9 mouse cellular contexts compared by ENCODE assay signal in the genomic region with DNA sequence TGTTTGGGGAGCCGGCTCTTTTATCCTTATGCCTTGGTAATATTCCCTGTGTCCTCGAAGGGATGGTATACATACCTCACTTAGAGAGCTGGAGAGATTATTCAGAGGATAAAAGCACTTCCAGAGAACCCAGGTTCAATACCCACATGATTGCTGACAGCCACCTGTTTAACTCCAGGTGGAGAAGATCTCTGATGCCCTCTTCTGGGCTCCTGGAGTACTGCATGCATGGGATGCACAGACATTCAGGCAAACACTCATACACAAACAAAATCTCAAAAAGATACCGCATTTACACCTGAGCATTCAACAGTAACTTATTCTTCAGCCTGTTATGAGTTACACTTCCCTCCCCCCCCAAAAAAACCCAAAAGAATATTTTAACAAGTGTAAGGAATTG. TPM values are rescaled to one million over a fixed set of nuclear protein-coding genes. Genes with fewer than 3 reads are reported as not detected.
DNase-seq lines count a peak whose midpoint lies in the region; ATAC-seq and TF ChIP-seq lines count a peak whose summit lies in the region.
"Had no signal": no experiment of that assay in that cellular context is flagged by ENCODE, and none has a peak within 500 bp of the region (broad histone marks: within the 10 kb centered on the region; RNA-seq: fewer than 3 reads in every experiment).

No protein-coding gene starts in this region.

- no peak for TF ChIP-seq EP300 in heart, adult 2 months (IDR thresholded peaks at IDR 0.05; ENCODE audit: insufficient read depth, low read depth, low read length)
- no peak for TF ChIP-seq EP300 in liver, embryonic 14.5 days (IDR thresholded peaks at IDR 0.05; ENCODE audit: low read depth)

- intact Hi-C loops in heart, adult 2 months (cut with DNase I), result loop anchor here (5.0 kb wide), 1 partner anchor 124 kb away; the partner anchor contains the start of gene Dus2
- intact Hi-C loops in gastrocnemius, postnatal 36 days (cut with DNase I), result loop anchor here (10.0 kb wide), 1 partner anchor 121 kb away; the partner anchor contains the start of gene Dus2

- H3K4me3 ChIP-seq in heart, adult 2 months, result no peak overlapping the region
- H3K4me3 ChIP-seq in liver, embryonic 14.5 days (ENCODE audit: insufficient read depth in 1 of 2, low read depth in 2 of 2, low read length in 2 of 2), result no peak overlapping the region
- H3K4me3 ChIP-seq: heart, embryonic 15.5 days had no signal

- H3K27me3 ChIP-seq in heart, adult 2 months (ENCODE audit: control insufficient read depth, insufficient read depth, low read length), result no peaks in the 10 kb centered on the region
- H3K27me3 ChIP-seq in liver, embryonic 14.5 days (ENCODE audit: control insufficient read depth, insufficient read depth, low read length), result no peaks in the 10 kb centered on the region
- H3K27me3 ChIP-seq: heart, embryonic 15.5 days had no signal

- H3K9me3 ChIP-seq in liver, embryonic 14.5 days (ENCODE audit: control insufficient read depth, low read length), result no peaks in the 10 kb centered on the region
- H3K9me3 ChIP-seq: heart, embryonic 15.5 days had no signal

- no peak for DNase-seq in heart, adult 2 months
- no peak for DNase-seq in heart, adult 11 months
- peak; percentile 21 for DNase-seq in urinary bladder, postnatal 14 days (ENCODE audit: low spot score)
- no peak for DNase-seq in urinary bladder, adult 18-20 months (ENCODE audit: low spot score in 2 of 2)
- DNase-seq in liver, embryonic 14.5 days (ENCODE audit: low read depth in 3 of 3, low spot score in 3 of 3), result no peak
- peak; percentile 82 to 89 for DNase-seq in thymus, postnatal 10 days (ENCODE audit: low spot score in 2 of 2)
- DNase-seq in gastrocnemius, postnatal 36 days, result no peak
- no peak for DNase-seq in layer of hippocampus, postnatal 25 days (ENCODE audit: extremely low spot score in 1 of 2, low spot score in 1 of 2)

- H3K9ac ChIP-seq in heart, adult 2 months (ENCODE audit: low read depth, low read length), result no peak overlapping the region
- no peak overlapping the region for H3K9ac ChIP-seq in liver, embryonic 14.5 days (replicated peaks)
- H3K9ac ChIP-seq: heart, embryonic 15.5 days had no signal

- no peak overlapping the region for H3K4me2 ChIP-seq in liver, embryonic 14.5 days (ENCODE audit: low read depth)
- H3K4me2 ChIP-seq: heart, embryonic 15.5 days had no signal

- H3K36me3 ChIP-seq in heart, adult 2 months (ENCODE audit: control insufficient read depth, insufficient read depth, low read length), result no peaks in the 10 kb centered on the region; the same call in 1 of the 2 replicates
- peaks cover 14% of the 10 kb centered on the region for H3K36me3 ChIP-seq in liver, embryonic 14.5 days (replicated peaks; ENCODE audit: control insufficient read depth, insufficient read depth, low read depth)

- no peak; the same call in 1 of the 2 replicates for ATAC-seq in liver, embryonic 14.5 days (ENCODE audit: insufficient read depth)

- 93% methylated on average over 3 of the region's 3 CpGs for WGBS in heart, adult 2 months
- 86% methylated on average over 3 of the region's 3 CpGs for WGBS in liver, embryonic 14.5 days (ENCODE audit: insufficient replicate concordance)

- H3K4me1 ChIP-seq in heart, adult 2 months (ENCODE audit: control insufficient read depth, insufficient read depth, low read length), result no peaks in the 10 kb centered on the region
- H3K4me1 ChIP-seq in liver, embryonic 14.5 days (replicated peaks; ENCODE audit: control insufficient read depth in 2 of 2, insufficient read depth in 2 of 2, low read length in 1 of 2), result no peaks in the 10 kb centered on the region
- H3K4me1 ChIP-seq: heart, embryonic 15.5 days had no signal

- H3K27ac ChIP-seq in heart, adult 2 months, result no peak overlapping the region
- H3K27ac ChIP-seq in liver, embryonic 14.5 days, result no peak overlapping the region
- H3K27ac ChIP-seq: heart, embryonic 15.5 days had no signal

- TF ChIP-seq POLR2A in heart, adult 2 months (IDR thresholded peaks at IDR 0.05; ENCODE audit: insufficient read depth, low read depth, low read length), result no peak

- TF ChIP-seq CTCF in heart, adult 2 months (IDR thresholded peaks at IDR 0.05), result peak; percentile 74
- TF ChIP-seq CTCF in liver, embryonic 14.5 days (IDR thresholded peaks at IDR 0.05; ENCODE audit: low read depth), result peak; percentile 79

- peaks cover 1% of the 10 kb centered on the region; the same call in 1 of the 2 replicates for H3K79me2 ChIP-seq in heart, adult 2 months (replicated peaks; ENCODE audit: control insufficient read depth, insufficient read depth, low read length)

RNA-seq across cellular contexts. Expression of gene Esrp2, which starts 20.9 kb away (rescaled TPM):
- under 1 TPM; 0.31 to 0.52 TPM for total RNA-seq in heart, adult 2 months (2021)
- 0.29 and 1.1 TPM in 2 replicates for polyA plus RNA-seq in heart, adult 2 months (2012; rRNA removed)
- 6.7 and 7.7 TPM in 2 replicates for polyA plus RNA-seq in liver, embryonic 14.5 days (2012; rRNA removed)
- 6.6 and 7.0 TPM in 2 replicates for polyA plus RNA-seq in liver, embryonic 14.5 days (2014; fragmentation: Nextera tagmentation; extraction: Ambion mirVana)
- under 1 TPM in 1 of 2 experiments, not detected in 1; 0.26 TPM for total RNA-seq in gastrocnemius, postnatal 36 days (2021)
- total RNA-seq in layer of hippocampus, postnatal 25 days (2021), result under 1 TPM in 1 of 2 experiments, not detected in 1; 0.07 TPM

RNA-seq across cellular contexts. Expression of gene Pla2g15, which starts 34.3 kb away (rescaled TPM):
- total RNA-seq in heart, adult 2 months (2021), result 1 to 10 TPM; 6.5 to 8.6 TPM
- polyA plus RNA-seq in heart, adult 2 months (2012; rRNA removed), result 8.0 and 8.4 TPM in 2 replicates
- polyA plus RNA-seq in liver, embryonic 14.5 days (2012; rRNA removed), result 2.8 and 2.9 TPM in 2 replicates
- 2.5 TPM in 2 replicates for polyA plus RNA-seq in liver, embryonic 14.5 days (2014; fragmentation: Nextera tagmentation; extraction: Ambion mirVana)
- 1 to 10 TPM; 2.8 to 3.0 TPM for total RNA-seq in gastrocnemius, postnatal 36 days (2021)
- 10 to 100 TPM; 19.4 to 23.1 TPM for total RNA-seq in layer of hippocampus, postnatal 25 days (2021)

RNA-seq across cellular contexts. Expression of gene Slc7a6, which starts 52.8 kb away (rescaled TPM):
- total RNA-seq in heart, adult 2 months (2021), result 10 to 100 TPM; 10.2 to 10.8 TPM
- polyA plus RNA-seq in heart, adult 2 months (2012; rRNA removed), result 14.7 and 17.4 TPM in 2 replicates
- 3.8 TPM in 2 replicates for polyA plus RNA-seq in liver, embryonic 14.5 days (2012; rRNA removed)
- 8.2 and 10.2 TPM in 2 replicates for polyA plus RNA-seq in liver, embryonic 14.5 days (2014; fragmentation: Nextera tagmentation; extraction: Ambion mirVana)
- total RNA-seq in gastrocnemius, postnatal 36 days (2021), result 10 to 100 TPM in 1 of 2 experiments, 1 to 10 TPM in 1; 5.9 to 10.1 TPM
- total RNA-seq in layer of hippocampus, postnatal 25 days (2021), result 10 to 100 TPM; 19.8 to 24.9 TPM

RNA-seq across cellular contexts. Expression of gene Nfatc3, which starts 57.3 kb away (rescaled TPM):
- 10 to 100 TPM; 18.9 to 19.2 TPM for total RNA-seq in heart, adult 2 months (2021)
- 12.2 and 21.8 TPM in 2 replicates for polyA plus RNA-seq in heart, adult 2 months (2012; rRNA removed)
- polyA plus RNA-seq in liver, embryonic 14.5 days (2012; rRNA removed), result 10.2 TPM in 2 replicates
- polyA plus RNA-seq in liver, embryonic 14.5 days (2014; fragmentation: Nextera tagmentation; extraction: Ambion mirVana), result 2.6 and 2.7 TPM in 2 replicates
- 10 to 100 TPM; 19.5 to 22.8 TPM for total RNA-seq in gastrocnemius, postnatal 36 days (2021)
- 10 to 100 TPM in 1 of 2 experiments, 1 to 10 TPM in 1; 9.6 to 13.2 TPM for total RNA-seq in layer of hippocampus, postnatal 25 days (2021)

Comparison
In these comparisons a context has a peak if more than half of its experiments do, and no peak if none do; other contexts are left out.
1. DNase-seq: peak in urinary bladder, postnatal 14 days (single experiment) and thymus, postnatal 10 days (2 of 2); none in heart, adult 2 months (0 of 2), heart, adult 11 months (single experiment), urinary bladder, adult 18-20 months (0 of 2), liver, embryonic 14.5 days (0 of 3), gastrocnemius, postnatal 36 days (0 of 2) and layer of hippocampus, postnatal 25 days (0 of 2).